Mouse (Mus musculus) G1E (cell line): ENCODE results near the gene Slc4a4.

Experiments
- CTCF ChIP-seq: IDR thresholded peaks from 2 replicates; pipeline ENCODE4 v1.5.1; 2012; ENCODE audit warnings: low read depth, low read length, inconsistent platforms, mixed read lengths
- GATA1 ChIP-seq: IDR thresholded peaks from 2 replicates; pipeline ENCODE4 v1.6.1; 2012; ENCODE audit warnings: borderline replicate concordance, low read length, inconsistent platforms, mixed read lengths
- GATA2 ChIP-seq: IDR thresholded peaks from 2 replicates; pipeline ENCODE4 v1.6.1; 2012; ENCODE audit warnings: low read depth, low read length, inconsistent platforms, borderline replicate concordance
- POLR2AphosphoS5 ChIP-seq: IDR thresholded peaks from 2 replicates; pipeline ENCODE4 v1.6.1; 2012; ENCODE audit warnings: low read depth, low read length, inconsistent platforms; ENCODE audit not compliant: insufficient replicate concordance
- TAL1 ChIP-seq: conservative IDR thresholded peaks from 2 replicates; pipeline ENCODE4 v1.6.1; 2012; ENCODE audit warnings: low read depth, low read length, inconsistent platforms, mixed read lengths

DNA sequence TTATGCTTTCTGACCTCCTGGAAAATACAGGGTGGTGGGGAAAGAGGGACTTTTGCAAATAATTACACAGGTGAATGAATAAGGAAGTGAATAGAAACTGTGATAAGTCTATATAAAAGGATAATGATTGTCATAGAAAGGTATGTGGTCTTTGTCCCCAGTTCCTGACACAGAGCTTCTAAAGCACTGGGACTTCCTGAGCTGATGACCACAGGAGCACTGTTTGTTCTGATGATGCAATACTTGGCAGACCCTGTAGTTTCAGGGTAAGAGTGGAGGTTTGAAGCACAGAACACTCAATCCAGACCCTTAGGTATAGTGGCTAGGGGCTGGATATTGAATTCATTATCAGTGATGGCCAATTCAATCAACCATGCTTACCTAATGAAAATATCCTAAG lies 391.7 kb downstream of the Slc4a4 start:
- TF ChIP-seq GATA1 (no peak), TAL1 (no peak), CTCF (no peak), GATA2 (no peak), POLR2AphosphoS5 (no peak)
